Mouse (Mus musculus): ENCODE data around the gene Rtl10. TPM values are rescaled to one million over a fixed set of nuclear protein-coding genes. Genes with fewer than 3 reads are reported as not detected.
"Not testable (repeated sequence)": the region's sequence is repeated elsewhere in the genome, so short reads cannot be mapped to it uniquely, and the experiment has no call there.

The Rtl10 gene
- total RNA-seq, 2 experiments from 2014 or later, result 9.5 to 11.0 TPM

GRCm38 (mm10) chr16:18482431-18482830, 16.3 kb upstream of the Rtl10 start:
- no peak for DNase-seq (ENCODE audit: low spot score in 2 of 2)

DNA sequence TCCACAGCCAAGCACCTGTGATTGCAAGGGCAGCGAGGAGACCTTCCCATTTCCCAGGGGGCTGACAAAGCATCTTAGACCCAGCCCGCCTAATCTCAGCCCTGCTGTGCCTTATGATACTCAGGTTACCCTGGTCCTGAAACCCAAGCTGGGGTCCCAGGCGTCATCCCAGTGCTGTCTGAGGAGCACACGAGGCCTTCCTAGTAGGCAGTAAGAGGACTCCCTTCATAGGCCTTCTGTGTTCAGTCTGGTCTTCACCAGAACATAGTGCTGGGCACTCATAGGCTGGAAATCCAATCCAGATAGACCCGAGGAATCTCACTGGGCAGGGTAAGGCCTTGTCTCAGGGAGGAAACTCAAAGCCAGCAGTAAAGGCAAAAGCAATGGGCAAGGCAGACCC, 14.9 kb upstream of the Rtl10 start:
- DNase-seq (ENCODE audit: low spot score in 2 of 2), result no peak

DNA sequence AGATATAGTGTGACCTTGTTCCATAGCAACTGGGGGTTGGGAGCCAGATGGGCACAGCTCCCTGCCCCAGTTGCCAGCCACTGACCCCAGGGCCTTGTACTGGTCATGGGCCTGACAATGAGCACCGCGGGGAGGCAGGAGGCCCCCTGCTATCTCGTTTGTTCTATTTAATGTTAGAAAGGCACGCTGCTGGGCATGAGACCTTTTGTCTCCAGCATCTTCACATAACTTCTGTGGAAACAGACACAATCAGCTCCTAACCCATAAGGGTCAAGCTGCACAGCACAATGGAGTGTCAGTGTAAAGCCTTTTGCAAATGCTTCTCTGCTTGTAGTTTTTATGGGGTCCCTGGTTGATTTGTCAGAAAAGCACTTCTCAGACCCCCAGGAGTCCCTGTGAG, 14.3 kb upstream of the Rtl10 start:
- DNase-seq (ENCODE audit: low spot score in 2 of 2), result no peak

DNA sequence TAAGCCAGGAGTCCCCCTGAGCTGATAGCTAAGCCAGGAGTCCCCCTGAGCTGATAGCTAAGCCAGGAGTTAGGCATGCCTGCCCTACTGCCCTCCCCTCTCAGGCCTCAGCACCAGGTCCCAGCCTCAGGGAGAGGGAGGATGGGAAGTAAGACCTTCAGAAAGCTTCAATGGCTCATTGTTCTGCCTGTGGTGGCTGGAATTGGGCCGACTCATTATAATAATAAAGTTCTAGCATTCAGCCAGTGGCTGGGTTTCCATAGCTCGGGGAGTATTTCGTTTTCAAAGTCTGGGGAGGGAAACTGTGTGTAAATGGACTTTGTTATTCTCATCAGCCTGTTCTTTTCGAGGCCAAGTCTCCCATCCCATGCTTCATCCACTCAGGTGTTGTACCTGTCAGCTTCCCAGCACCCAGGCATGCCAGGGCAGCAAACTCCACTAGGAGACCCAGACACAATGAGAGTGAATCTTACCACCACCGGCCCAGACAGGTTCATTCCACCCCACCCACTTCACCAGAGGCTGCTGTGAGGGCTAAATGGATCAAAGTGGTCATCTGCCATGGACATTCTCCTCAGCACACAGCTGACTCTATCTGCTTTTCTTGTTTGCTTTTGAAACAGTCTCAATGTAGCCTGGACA, 13.8 kb upstream of the Rtl10 start:
- DNase-seq (ENCODE audit: low spot score in 2 of 2), result no peak

GRCm38 (mm10) chr16:18486126-18486525, 12.6 kb upstream of the Rtl10 start:
- no peak for DNase-seq (ENCODE audit: low spot score in 2 of 2)

GRCm38 (mm10) chr16:18490281-18490680, 8.4 kb upstream of the Rtl10 start:
- no peak for DNase-seq (ENCODE audit: low spot score in 2 of 2)

GRCm38 (mm10) chr16:18490894-18491293, 7.8 kb upstream of the Rtl10 start:
- no peak for DNase-seq (ENCODE audit: low spot score in 2 of 2)

DNA sequence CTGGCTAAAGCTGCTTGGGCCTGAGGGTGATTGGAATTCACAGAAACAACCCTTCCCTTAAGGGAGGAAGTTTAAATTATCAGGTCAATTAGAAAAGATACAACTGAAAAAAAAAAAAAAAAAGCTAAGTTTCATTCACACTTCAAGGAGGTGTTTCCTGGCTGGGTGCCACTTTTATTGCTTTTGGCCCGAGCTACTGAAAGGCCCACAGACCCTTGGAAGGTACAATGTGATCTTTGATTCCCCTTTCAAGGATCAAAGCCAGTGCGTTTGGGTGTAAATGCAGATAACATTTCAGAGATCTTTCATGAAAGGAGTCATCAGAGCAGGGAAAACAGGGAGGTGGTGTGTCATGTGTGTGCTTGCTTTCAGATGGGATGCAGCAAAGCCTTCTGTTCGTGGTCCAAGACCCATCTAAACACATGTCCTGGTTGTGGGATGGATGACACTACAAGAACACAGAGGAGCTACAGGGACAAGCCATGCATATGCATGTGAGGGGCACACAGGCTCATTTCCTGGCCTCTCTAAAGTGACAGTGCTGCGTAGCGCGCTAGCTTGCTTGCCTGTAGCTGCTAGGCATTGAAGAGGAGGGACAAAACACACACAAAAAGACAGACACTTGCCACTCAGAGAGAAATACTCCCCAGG, 711 bp upstream of the Rtl10 start:
- DNase-seq (ENCODE audit: low spot score in 2 of 2), result no peak

DNA sequence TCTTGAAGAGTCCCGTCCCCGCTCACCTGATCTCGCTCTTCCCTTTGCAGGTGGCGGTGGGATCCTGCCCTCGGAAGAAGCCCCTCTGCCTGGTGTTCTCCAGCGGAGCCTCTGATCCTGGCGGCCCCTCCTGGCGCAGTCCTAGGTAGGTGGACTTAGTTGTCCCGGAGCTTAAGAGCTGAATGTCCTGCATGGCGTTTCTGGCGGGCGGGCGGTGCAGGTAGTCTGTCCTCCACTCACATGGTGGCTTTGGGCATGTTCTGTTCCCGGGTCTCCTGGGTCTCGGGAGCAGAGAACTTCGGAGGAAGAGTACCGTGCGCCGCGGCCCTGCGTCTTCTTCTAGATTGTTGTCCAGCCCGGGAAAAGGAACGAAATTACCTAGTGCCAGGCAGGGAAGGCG, 295 bp downstream of the Rtl10 start:
- peak in 1 of 2 experiments; percentile 24 for DNase-seq (ENCODE audit: low spot score in 2 of 2)

- DNase-seq (ENCODE audit: low spot score in 2 of 2), result no peak
Measured at GRCm38 (mm10) chr16:18501531-18501930, 2.8 kb downstream of the Rtl10 start.

DNA sequence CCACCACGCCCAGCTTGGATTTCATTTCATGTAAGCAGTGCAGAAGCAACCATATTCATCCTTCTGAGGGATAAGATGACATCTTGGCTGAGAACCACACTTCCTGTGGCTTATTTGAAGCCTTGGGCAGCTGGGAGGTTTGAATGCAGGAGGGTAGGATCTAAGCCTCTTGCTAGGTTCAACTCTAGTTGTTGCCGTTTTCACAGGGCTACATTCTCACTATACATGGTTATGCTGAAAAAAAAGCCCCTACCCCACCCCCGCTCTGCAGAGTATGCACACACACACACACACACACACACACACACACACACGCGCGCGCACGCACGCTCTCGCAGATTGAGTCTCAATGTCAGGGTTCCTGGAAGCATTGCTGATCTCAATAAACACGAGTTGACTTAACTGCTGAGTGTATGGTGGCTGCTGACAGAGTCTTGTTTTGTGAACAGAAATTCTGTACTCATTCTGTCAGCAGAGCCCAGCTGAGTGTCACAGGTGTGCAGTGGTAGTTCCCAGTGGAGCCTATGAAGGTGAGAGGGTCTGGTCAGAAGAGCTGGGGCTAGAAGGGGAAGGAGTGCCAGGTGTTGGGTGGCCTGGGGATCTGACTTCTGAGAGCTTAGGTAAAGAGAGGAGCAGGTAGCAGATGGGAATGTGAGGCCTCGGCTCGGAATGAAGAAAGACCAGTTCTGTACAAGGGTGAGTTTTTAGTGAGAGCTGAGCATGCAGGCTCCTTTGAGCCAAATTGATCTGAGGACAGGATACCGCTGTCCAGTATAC, 5.1 kb downstream of the Rtl10 start:
- DNase-seq (ENCODE audit: low spot score in 2 of 2), result no peak

DNA sequence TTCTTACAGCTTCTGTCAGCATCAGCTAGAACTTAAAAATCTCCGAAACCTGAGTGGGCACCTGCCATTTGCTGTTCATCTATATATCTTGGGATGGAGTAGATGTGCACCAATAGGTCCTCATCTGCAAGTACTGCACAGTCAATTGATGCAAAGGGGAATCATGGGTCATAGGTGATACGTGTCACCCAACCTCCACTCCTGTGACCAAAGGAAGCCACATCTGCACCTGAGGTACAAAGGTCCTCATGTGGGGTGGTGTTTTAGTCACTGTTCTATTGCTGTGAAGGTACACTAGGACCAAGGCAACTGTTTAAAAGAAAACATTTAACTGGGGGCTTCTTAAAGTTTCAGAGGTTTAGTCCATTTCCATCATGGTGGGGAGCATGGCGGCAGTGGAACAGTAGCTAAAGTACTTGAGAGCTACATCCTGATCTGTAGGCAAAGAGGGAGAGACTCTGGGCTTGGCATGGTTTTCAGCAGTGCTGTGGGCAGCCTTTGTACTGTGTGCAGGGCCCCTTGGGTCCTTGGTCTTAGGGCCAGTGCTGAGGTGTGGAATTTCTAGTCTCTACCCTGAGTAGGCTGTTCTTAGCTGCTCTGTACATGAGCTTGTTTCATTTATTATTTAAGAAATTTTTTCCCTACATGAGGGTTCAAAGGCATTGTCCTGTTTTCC, 8.0 kb downstream of the Rtl10 start:
- no peak for DNase-seq (ENCODE audit: low spot score in 2 of 2)

GRCm38 (mm10) chr16:18507200-18507549, 8.5 kb downstream of the Rtl10 start:
- DNase-seq (ENCODE audit: low spot score in 2 of 2), result no peak

GRCm38 (mm10) chr16:18511741-18512140, 13.0 kb downstream of the Rtl10 start:
- DNase-seq (ENCODE audit: low spot score in 2 of 2), result no peak

- DNase-seq (ENCODE audit: low spot score in 2 of 2), result no peak
Measured at GRCm38 (mm10) chr16:18513508-18513907, 14.8 kb downstream of the Rtl10 start.

DNA sequence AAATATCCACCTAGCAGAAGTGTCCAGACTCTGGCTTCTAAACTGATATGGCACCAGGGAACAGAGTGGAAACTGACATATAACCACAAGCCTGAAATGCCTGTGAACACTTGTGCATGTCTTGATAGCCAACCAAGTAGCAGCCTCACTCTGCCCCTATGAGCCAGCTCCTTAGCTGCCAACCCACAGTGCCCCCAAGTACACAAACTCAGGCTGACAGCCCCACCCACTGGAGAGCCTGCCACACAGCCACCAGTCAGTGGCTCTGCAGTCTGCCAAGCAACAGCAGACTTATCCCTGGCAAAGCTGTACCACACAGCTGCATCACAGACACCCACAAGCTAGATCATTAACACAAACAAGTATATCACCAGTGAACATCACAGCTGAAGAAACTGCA, 19.4 kb downstream of the Rtl10 start:
- DNase-seq (ENCODE audit: low spot score in 2 of 2), result no peak

- DNase-seq (ENCODE audit: low spot score in 2 of 2), result no peak
Measured at GRCm38 (mm10) chr16:18523563-18524245, 25.0 kb downstream of the Rtl10 start.

DNA sequence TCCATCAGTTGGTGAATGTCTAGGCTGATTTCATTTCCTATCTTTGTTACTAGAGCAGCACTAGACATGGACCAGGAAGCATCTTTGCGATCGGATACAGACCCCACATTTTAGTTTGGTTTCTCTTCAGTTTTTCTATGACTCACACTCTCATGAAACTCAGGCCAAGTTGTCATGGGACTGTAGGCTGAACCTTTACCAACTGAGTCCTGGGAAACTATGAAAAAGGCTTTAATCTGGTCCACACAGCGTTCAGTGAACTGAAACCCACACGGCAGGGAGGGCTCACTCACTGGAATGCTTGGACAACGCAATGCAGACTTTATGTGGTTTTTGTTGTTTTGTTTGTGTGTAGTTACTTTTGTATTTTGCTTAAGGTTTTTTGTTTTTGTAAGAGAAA, 30.0 kb downstream of the Rtl10 start:
- no peak for DNase-seq (ENCODE audit: low spot score in 2 of 2)

- not testable (repeated sequence) for DNase-seq (ENCODE audit: low spot score in 2 of 2)
Measured at GRCm38 (mm10) chr16:18533061-18533460, 34.4 kb downstream of the Rtl10 start.

DNA sequence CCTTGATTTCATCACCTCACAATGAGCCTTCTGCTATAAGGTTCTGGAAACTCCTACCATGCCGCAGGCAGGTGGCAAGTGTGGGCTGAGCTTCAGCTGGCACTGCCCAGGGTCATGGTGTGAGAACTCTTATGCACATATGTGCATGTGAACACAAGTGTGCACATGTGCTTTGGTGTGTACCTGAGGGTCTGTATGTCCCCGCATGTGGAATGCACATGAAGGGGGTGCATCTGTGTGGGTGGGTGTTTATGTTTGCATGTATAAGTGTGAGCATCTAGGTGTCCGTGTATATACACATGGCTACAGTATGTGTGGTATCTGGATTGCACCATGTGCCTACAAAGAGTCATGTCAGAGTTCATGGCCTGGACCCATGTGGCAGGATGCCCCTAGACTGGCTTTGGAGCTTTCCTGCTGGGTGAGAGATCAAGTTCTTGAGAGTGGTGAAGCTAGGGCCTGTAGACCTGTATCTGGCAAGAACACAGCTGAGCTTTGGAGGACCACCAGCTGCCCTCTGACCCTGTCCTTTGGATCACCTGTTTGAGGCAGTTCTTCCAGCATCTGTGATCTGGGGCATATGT, 38.8 kb downstream of the Rtl10 start:
- DNase-seq (ENCODE audit: low spot score in 2 of 2), result no peak

DNA sequence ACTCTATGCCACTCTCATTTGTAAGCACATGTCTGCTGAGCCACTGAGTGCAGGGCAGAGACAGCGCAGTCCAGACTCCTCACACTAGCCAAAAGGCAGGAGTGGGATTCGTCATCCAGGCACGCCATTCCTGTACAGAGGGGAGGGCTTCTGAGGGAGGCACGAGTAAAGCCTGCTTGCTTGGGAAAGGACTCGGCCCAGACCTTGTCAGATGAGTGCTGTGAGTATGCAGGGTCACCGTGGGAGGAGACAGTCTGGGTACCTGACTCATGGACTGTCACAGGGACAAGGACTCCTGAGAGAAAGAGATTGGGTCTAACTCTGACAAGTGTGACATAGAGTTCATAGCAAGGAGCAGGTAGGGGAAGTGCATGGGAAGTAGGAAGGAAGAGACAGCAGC, 40.6 kb downstream of the Rtl10 start:
- no peak for DNase-seq (ENCODE audit: low spot score in 2 of 2)
